Mouse (Mus musculus): ENCODE measurements at regions not wholly inside any gene's neighbourhood (a gene's known extent, or its start where the extent isn't known, plus 50 kb on each side); places are given as distances from the start of the nearest gene placed in this dataset.
A peak's percentile ranks its signal among the peaks of the same experiment; 100 is the strongest.

- peak; percentile 1 for DNase-seq (ENCODE audit: extremely low spot score)
Observed at GRCm38 (mm10) chr7:59080109-59080508, 148.4 kb upstream of the Ube3a start.
